Mouse (Mus musculus): ENCODE results near the gene Rab5if. TPM values are rescaled to one million over a fixed set of nuclear protein-coding genes. Genes with fewer than 3 reads are reported as not detected.

The Rab5if gene
- polyA plus RNA-seq, 1 experiment = 10.3 TPM

DNA sequence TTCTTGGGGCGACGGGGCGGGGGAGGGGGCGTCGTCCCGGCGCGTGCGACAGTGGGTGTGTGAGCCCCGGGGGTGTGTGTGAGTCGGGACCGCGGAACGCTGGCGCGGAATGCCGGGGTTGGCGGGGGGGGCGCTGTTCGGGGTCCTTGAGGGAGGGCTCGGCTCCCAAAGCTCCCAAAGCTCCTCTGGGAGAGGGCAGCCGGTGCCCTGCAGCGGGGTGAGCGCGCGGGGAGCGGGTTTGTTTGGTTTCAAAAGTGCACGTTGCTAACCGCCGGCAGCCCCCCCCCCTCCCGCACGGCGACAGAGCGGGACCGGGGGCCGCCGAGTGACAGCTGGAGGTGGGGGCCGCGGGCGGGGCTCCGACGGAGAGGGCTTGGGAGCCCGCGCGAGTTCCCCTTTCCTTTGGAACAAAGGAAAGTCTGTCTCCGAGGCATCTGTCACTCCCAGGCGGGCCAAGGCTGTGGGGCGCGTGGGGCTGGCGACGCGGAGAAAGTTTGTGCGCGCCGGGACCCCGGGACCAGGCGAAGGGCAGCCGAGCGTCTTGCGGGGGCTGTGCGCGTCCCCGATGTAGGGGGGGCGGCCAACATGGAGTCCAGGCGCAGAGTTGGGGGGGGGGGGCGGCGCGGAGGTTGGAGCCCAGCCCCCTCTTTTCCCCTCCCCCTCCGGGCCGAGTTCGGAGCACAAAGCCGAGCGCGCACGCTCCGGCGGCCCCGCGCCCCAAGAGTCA lies 22.5 kb upstream of the Rab5if start:
- H3K27me3 ChIP-seq (ENCODE audit: control insufficient read depth) = no peaks in the 10 kb centered on the region; the same call in 1 of the 2 replicates
- peaks cover 42% of the 10 kb centered on the region for H3K4me1 ChIP-seq (ENCODE audit: control insufficient read depth)
- H3K9me3 ChIP-seq (ENCODE audit: control insufficient read depth, low read length) = no peaks in the 10 kb centered on the region
- TF ChIP-seq TAL1 (IDR thresholded peaks at IDR 0.05; ENCODE audit: low read length) (no peak), GATA1 (IDR thresholded peaks at IDR 0.05; ENCODE audit: low read length) (no peak)
- H3K36me3 ChIP-seq (ENCODE audit: control insufficient read depth) = peaks cover 17% of the 10 kb centered on the region
- H3K4me3 ChIP-seq (replicated peaks) = peak overlapping the region; percentile 68

DNA sequence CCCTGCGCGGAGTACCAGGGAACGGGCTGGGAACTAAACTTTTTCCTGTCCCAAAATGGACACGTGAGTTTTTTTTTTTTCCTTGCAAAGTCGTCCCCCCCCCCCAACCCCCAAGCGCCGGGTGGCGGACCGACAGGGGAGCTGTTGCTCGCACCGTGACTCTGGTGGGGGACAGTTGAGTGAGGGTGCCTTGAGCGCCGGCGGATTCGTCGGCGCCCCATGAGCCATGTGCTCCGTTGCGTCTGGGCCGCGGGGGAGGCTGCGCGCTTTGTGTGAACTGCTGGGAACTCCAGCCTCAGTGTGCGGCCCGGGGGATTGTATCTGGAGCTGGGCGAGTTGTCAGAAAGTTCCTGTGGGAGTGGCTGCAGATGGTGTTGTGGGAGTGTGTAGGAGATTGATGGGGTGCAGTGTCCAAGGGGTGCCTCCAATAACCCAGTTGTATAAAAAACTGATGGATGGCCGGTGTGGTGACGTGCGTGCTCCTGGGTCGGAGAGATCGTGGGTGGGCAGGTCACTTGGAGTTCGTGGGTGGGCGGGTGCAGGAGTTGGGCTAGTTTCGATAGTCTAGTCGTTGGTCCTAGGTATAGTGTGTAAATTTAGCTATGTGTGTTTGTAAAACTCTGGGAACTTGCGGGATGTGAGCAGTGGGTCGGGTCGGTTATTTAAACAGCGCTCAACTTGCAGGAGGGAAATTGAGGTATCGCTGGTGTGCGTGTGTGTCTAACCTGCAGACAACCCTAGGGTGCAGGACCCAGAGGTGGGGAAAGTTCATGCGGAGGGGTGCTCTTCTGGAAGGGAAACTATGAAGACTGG lies 21.7 kb upstream of the Rab5if start:
- Histone ChIP-seq H3K4me3 (replicated peaks) (peak overlapping the region; percentile 68), H3K36me3 (ENCODE audit: control insufficient read depth) (peaks cover 23% of the 10 kb centered on the region), H3K4me1 (ENCODE audit: control insufficient read depth) (peaks cover 42% of the 10 kb centered on the region), H3K9me3 (ENCODE audit: control insufficient read depth, low read length) (no peaks in the 10 kb centered on the region), H3K27me3 (ENCODE audit: control insufficient read depth) (no peaks in the 10 kb centered on the region; the same call in 1 of the 2 replicates)
- TF ChIP-seq TAL1 (IDR thresholded peaks at IDR 0.05; ENCODE audit: low read length) (no peak), GATA1 (IDR thresholded peaks at IDR 0.05; ENCODE audit: low read length) (no peak)

DNA sequence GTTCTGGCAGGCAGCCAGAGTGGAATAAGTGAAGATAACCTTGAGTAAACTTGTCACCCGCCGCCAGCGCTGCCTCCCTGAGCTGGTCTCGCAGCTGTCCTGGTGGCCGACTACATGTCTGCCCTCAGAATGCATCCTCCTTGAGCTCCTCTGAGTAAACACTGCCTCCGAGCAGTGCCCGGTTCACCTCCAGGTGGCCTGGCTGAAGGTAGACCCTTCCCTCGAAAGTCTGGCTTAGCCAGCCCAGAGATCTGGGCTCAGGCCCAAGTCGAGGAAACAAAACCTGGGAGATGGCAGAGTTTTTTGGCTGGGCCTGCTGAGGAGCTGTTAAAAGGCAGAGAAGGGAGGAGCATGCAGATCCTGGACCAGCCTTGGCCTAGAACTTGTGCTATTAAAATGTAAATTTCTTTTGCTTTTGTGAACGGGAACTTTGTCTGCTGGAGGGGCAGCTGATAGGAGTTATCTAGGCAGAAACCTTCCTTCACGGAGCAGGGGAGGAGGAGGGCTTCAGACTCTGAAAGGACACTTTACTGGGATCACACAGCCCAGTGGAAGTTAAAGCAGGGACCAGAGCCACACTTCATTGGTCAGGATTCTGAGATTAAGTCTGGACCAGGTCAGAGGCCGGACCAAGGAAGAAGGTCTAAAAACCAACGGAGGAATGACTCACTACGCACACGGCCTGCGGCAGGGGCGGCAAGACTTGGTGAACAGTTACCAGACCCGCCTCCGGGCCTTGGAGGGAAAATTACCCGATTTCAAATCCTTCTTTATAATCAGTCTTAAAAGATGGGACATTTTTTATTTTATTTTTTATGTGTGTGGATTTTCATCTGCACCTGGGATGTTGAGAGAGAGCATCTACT lies 20.9 kb upstream of the Rab5if start:
- Histone ChIP-seq H3K9me3 (ENCODE audit: control insufficient read depth, low read length) (no peaks in the 10 kb centered on the region), H3K36me3 (ENCODE audit: control insufficient read depth) (peaks cover 26% of the 10 kb centered on the region), H3K4me1 (ENCODE audit: control insufficient read depth) (peaks cover 42% of the 10 kb centered on the region), H3K27me3 (ENCODE audit: control insufficient read depth) (no peaks in the 10 kb centered on the region; the same call in 1 of the 2 replicates), H3K4me3 (replicated peaks) (peak overlapping the region; percentile 68)
- TF ChIP-seq TAL1 (IDR thresholded peaks at IDR 0.05; ENCODE audit: low read length) = no peak
- no peak for TF ChIP-seq GATA1 (IDR thresholded peaks at IDR 0.05; ENCODE audit: low read length)

DNA sequence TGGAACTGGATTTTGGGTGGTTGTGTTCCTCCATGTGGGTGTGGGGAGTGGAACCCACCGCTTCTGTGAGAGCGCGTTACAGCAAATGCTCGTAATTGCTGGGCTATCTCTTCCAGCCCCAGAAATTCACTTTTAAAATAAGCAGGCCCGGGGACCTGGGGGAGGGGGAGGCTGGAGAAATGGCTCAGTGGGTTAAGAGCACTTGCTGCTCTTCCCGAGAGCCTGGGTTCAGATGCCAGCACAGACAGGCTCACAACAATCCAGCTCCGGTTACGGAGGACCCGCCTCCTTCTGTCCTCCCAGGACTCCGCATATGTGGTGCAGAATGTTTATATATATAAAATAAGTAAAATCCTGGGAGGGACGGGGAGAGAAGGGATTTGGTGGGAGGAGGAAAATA lies 20.2 kb upstream of the Rab5if start:
- H3K27me3 ChIP-seq (ENCODE audit: control insufficient read depth) = no peaks in the 10 kb centered on the region; the same call in 1 of the 2 replicates
- H3K36me3 ChIP-seq (ENCODE audit: control insufficient read depth) = peaks cover 31% of the 10 kb centered on the region
- no peak for TF ChIP-seq TAL1 (IDR thresholded peaks at IDR 0.05; ENCODE audit: low read length)
- no peak for TF ChIP-seq GATA1 (IDR thresholded peaks at IDR 0.05; ENCODE audit: low read length)
- no peaks in the 10 kb centered on the region for H3K9me3 ChIP-seq (ENCODE audit: control insufficient read depth, low read length)
- peaks cover 42% of the 10 kb centered on the region for H3K4me1 ChIP-seq (ENCODE audit: control insufficient read depth)
- H3K4me3 ChIP-seq (replicated peaks) = peak overlapping the region; percentile 68

DNA sequence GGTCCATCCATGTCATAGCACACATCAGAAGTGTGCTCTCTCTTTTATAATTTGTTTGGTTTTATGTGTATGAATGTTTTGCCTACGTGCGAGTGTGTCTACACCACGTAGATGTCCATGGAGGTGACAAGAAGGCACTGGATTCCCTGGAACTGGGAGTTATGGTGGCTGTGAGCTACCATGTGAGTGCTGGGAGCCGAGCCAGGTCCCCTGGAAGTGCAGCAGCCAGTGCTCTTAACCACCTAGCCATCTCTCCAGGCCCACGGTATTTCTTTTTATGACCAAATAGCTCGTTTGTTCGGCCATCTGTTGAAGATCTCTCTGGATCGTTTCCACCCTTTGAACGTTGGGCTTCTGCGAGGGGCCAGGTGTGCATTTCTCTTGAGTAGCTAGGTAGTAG lies 19.6 kb upstream of the Rab5if start:
- Histone ChIP-seq H3K36me3 (ENCODE audit: control insufficient read depth) (peaks cover 35% of the 10 kb centered on the region), H3K4me1 (ENCODE audit: control insufficient read depth) (peaks cover 40% of the 10 kb centered on the region), H3K9me3 (ENCODE audit: control insufficient read depth, low read length) (no peaks in the 10 kb centered on the region), H3K4me3 (replicated peaks) (no peak overlapping the region), H3K27me3 (ENCODE audit: control insufficient read depth) (no peaks in the 10 kb centered on the region; the same call in 1 of the 2 replicates)
- no peak for TF ChIP-seq TAL1 (IDR thresholded peaks at IDR 0.05; ENCODE audit: low read length)
- no peak for TF ChIP-seq GATA1 (IDR thresholded peaks at IDR 0.05; ENCODE audit: low read length)

DNA sequence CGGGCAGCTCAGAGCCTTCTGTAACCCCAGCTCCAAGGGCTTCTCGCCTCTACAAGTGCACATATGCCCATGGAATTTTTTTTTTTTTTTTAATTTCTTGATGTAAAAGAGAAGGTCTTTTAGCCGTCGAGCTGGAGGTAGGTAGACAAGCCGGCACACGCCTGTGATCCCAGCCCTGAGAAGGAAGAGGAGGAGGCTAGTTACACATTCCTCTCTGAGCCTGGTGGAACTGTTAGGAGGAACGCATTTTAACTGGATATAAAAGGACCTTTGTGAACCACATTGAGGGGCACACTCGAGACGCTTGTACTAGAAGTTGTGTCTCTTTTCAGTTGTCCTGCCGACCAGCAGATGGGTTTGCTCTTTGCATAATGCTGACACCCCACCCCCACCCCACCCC lies 18.2 kb upstream of the Rab5if start:
- H3K4me1 ChIP-seq (ENCODE audit: control insufficient read depth) = peaks cover 33% of the 10 kb centered on the region
- peaks cover 37% of the 10 kb centered on the region for H3K36me3 ChIP-seq (ENCODE audit: control insufficient read depth)
- H3K9me3 ChIP-seq (ENCODE audit: control insufficient read depth, low read length) = no peaks in the 10 kb centered on the region
- H3K27me3 ChIP-seq (ENCODE audit: control insufficient read depth) = no peaks in the 10 kb centered on the region
- H3K4me3 ChIP-seq (replicated peaks) = no peak overlapping the region
- TF ChIP-seq TAL1 (IDR thresholded peaks at IDR 0.05; ENCODE audit: low read length) (no peak), GATA1 (IDR thresholded peaks at IDR 0.05; ENCODE audit: low read length) (no peak)

DNA sequence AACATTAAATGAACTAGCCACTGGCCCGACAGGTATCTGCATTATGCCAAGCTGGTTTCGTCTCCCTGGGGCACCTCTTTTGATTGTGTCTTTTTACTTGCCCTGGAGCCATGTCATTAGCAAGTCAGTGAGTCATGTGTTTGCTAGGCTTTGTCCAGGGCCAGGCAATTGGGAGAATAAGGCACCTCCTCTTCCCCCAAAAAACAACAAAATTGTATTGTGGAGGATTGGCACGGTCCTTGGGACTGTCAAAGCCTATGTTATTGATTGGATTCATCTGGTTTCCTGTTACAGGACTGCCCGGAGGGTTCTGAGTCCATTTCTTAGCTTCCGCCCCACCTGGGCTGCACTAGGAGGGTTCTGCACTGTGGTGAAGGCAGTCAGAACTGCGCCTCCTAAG lies 15.3 kb upstream of the Rab5if start:
- H3K27me3 ChIP-seq (ENCODE audit: control insufficient read depth) = no peaks in the 10 kb centered on the region
- H3K4me3 ChIP-seq (replicated peaks) = no peak overlapping the region
- no peak for TF ChIP-seq GATA1 (IDR thresholded peaks at IDR 0.05; ENCODE audit: low read length)
- TF ChIP-seq TAL1 (IDR thresholded peaks at IDR 0.05; ENCODE audit: low read length) = no peak
- peaks cover 58% of the 10 kb centered on the region for H3K36me3 ChIP-seq (ENCODE audit: control insufficient read depth)
- no peaks in the 10 kb centered on the region for H3K9me3 ChIP-seq (ENCODE audit: control insufficient read depth, low read length)
- peaks cover 6% of the 10 kb centered on the region for H3K4me1 ChIP-seq (ENCODE audit: control insufficient read depth)

DNA sequence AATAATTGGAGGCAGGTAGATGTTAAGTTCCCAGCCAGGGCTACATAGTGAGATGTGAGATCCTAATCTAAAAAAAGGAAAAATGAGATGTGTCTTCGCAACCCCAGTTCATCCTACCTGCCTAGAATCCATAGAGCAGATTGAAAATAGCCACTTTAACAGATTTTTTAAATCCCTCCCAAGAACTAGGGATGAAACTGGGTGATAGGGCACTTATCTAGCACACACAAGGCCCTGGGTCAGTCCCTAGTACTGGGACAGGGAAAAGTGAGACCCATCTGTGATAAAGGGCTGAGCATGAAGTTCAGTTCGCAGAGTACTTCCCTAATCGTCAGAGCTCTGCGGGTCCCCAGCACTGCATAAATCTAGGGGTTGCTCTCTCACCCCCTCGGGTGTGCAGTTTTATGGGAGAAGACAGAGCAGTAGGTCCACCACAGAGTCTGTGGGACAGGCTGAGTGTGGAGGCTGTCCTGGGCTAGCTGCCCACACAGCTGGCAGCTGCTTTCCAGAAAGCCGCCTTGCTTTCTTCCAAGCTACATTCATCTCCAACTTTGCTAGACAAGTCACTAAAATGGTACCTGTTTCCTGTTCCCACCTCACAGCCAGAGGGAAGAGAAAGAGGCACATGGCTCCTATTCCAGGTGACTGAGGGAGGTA lies 14.3 kb upstream of the Rab5if start:
- H3K9me3 ChIP-seq (ENCODE audit: control insufficient read depth, low read length) = no peaks in the 10 kb centered on the region
- no peak overlapping the region for H3K4me3 ChIP-seq (replicated peaks)
- TF ChIP-seq GATA1 (IDR thresholded peaks at IDR 0.05; ENCODE audit: low read length) = no peak
- TF ChIP-seq TAL1 (IDR thresholded peaks at IDR 0.05; ENCODE audit: low read length) = no peak
- peaks cover 5% of the 10 kb centered on the region for H3K4me1 ChIP-seq (ENCODE audit: control insufficient read depth)
- no peaks in the 10 kb centered on the region for H3K27me3 ChIP-seq (ENCODE audit: control insufficient read depth)
- H3K36me3 ChIP-seq (ENCODE audit: control insufficient read depth) = peaks cover 64% of the 10 kb centered on the region

Measured in erythroblast, embryonic 14.5 days (primary cell).